Mouse (Mus musculus) induced T-regulatory cell, adult 2 months (primary cell): ENCODE measurements around the gene Kat2a.

Experiments used
- DNase-seq: peaks from one replicate; pipeline ENCODE4 v3.0.0-alpha.2; 2012; ENCODE audit warnings: low read depth

The Kat2a gene

DNA sequence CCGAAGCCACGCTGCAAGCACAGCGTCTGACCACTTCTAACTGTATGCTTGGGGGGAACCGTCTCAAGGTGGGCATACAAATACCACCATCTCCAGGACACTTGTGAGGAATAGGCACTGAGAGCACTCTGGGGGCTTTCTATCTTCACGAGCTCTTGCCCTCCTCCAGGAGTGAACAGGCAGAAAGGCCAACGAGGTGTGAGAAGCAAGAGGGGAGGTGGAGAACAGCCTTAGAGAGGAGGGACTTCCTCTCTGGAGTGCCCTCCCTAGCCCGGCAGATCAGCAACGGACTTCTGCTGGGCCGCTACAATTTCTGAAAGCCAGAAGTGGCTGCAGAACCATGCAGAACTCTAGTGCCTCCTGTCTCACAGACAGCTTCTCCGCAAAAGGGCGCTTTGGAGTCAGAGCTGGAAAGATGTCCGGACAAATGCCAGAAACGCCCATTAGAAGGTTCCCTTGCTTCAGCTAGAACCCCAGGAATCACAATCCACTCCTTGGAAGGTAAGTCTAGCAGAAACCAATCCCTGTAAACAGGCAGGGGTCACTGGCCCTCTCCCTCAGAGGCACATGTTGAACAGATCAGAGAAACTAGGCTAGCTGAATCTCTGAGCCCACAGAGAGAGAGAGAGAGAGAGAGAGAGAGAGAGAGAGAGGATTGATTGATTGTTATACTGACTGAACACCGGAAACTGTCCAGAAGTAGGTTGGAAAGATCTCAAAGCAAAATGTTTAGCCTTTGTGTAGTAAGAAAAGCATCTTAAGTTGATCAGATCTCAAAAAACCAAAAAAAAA is 23.9 kb upstream of the Kat2a start:
- peak; percentile 62 for DNase-seq

- peak; percentile 83 for DNase-seq
These were observed 23.0 kb upstream of the Kat2a start for GRCm38 (mm10) chr11:100735134-100735865.

- no peak for DNase-seq
These were observed 18.4 kb upstream of the Kat2a start for GRCm38 (mm10) chr11:100730477-100731205.

DNA sequence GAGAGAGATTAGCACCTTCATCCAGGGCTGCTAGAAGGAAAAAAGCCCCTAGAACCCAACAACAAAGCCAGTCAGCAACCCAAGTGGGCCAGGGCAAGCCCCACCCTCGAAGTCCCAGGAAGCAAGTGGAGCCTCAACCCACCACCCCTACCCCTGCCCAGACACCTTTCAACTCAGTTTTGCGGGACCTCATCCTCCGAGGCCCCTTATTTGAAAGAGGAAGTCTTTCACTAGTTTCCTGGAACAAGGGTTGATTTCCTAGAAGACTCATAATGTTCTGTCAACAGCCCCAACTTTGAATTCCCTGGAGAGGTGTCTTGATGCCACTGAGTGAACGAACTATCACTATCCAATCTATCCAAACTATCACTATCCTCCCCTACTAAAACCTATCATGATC is 17.7 kb upstream of the Kat2a start:
- DNase-seq: peak; percentile 39

GRCm38 (mm10) chr11:100728601-100729000 is 16.3 kb upstream of the Kat2a start:
- DNase-seq: no peak

DNA sequence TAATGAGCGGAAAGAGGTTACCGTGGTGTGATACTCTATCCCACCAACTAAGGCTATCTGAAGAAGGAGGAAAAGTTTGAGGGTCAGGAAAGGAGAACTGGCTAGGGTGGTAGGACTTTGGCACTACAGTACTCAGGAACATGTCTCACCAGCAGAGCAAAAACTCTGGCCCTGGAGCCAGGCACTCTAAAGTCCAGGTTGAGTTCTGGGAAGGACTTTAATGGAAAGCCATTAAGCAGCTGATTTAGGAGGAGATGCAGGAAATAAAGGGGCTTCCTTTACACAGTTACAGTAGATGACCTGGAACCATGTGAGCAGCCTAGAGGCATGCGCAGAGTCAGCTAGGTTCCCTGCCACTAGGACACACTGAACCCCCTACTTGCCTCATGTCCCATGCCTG is 14.9 kb upstream of the Kat2a start:
- DNase-seq: no peak

GRCm38 (mm10) chr11:100724919-100725512 is 12.8 kb upstream of the Kat2a start:
- DNase-seq: no peak

- DNase-seq: no peak
These were observed 10.3 kb upstream of the Kat2a start for GRCm38 (mm10) chr11:100722493-100723028.

DNA sequence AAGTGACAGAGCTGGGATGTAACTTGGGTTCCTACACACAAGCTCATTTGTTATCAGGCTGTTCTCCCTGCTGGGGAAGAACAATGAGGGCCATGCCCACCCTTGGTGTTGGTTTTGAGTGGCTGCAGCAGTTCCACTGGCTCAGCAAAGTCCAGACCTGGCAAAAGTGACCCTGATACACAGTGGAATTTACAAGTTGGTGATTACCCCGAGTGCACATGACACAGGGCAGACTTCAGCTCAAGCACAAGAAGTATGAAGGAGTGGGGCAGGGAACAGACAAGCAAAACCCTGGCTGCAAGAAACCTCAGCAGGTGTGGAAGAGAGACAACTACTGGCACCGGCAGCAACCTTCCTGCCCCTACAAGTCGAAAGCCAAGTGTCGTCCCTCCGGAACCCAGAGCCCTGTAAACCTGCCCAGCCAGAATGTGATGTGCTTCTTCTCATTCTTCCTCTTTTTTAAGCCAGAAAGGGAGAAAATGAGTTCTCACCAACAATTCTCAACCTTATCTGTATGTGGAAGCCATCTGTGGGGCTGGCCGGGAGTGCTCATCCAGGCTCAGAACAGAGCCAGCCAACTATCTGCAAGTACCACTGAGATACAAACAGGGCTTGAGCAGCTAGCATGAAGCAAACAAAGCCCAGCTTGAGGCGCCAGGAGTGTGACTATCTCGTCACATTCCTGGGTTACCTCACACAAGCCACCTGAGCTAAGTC is 9.7 kb upstream of the Kat2a start:
- DNase-seq: no peak

DNA sequence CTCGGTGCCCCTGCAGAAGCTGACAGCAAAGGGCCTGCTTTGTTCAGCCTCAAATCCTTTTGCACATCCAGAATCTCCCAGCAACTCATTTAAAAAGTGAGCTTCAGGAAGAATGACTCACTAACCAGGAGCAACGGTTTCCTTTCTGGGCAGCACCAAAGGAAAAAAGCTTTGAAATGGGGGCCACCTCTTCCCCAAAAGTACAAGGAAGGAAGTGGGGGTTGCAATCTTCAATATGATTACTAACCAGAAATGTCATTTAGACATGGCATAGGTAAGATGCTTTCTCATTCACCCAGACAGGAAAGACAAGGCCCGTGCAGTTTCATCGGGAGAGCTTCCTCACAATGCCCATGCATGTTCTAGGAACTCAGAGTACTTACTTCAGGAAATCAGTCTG is 9.0 kb upstream of the Kat2a start:
- DNase-seq: no peak

GRCm38 (mm10) chr11:100720345-100720744 is 8.1 kb upstream of the Kat2a start:
- no peak for DNase-seq

DNA sequence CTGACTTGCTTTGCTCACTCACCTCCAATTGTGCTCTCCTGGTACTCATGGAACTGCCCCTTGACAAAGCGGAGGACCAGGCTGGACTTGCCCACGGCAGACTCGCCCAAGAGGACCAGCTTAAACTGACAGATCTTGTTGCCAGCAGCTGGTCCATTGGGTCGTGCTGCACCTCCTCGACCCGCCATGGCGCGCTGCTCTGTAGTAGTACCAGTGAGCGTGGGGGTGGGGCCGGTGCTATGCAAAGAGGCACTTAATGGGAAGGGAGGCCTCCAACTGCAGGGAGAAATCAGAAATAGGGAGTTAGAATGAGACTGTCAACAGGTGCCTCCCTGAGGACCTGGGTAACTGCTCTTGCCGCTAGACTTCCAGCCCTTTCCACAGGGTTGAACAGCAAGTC is 7.6 kb upstream of the Kat2a start:
- DNase-seq: no peak

- no peak for DNase-seq
These were observed 7.0 kb upstream of the Kat2a start for GRCm38 (mm10) chr11:100719312-100719711.

GRCm38 (mm10) chr11:100718866-100719265 is 6.6 kb upstream of the Kat2a start:
- DNase-seq: no peak

DNA sequence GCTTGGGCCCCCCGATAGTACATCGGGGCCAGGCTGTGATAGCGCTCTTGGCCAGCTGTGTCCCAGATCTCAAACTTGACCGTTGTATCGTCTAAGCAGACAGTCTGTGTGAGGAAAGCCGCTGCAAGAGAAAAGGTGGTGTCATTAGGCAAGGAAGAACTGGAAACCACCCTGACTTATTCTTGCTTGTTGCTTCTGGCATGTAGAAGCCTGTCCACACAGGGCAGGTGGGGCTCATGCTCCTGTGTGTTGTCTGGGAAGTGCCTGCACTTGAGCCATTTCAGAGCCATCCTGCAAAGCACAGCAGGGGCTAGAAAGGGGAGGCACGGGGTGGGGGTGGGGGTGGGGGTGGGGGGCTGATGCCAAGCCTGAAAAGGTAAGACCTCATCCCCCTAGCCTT is 6.2 kb upstream of the Kat2a start:
- DNase-seq: no peak

GRCm38 (mm10) chr11:100716649-100717048 is 4.4 kb upstream of the Kat2a start:
- DNase-seq: no peak

DNA sequence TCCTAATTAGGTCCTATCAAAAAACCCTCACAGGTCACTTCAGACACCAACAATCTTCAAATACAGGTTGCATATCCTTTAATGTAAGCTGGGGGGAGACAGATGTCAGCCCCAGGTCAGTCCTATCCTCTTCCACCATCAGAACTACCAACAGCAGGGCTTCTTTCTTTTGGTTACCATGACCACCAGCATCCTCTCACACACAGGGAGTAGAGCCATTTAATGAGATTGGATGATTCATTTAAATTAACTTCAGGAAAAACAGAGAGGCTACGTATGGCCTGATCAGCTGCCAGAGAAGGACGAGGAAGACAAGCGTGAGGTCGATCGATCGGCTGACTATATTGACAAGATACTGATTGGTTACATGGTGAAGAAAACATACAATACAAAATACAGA is 2.7 kb upstream of the Kat2a start:
- DNase-seq: no peak

DNA sequence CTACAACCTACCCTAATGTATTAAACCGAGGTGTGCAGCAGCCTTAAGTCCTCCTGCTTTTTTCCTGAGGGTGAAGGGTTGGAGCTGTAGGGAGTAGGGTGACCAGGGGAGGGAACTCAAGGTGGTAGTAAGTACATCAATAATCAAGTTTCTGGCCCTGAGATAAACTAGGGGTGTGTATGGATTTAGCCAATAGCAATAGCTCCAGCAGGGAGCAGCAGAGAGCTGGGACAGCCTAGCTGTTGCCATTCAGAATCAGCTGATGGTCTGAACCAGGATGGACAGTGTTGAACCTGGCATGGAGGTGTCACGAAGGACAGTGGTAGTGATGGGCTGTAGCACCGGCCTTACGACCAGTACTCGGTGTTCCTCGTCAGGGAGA is 2.3 kb upstream of the Kat2a start:
- DNase-seq: peak; percentile 87

- peak; percentile 88 for DNase-seq
These were observed 1.7 kb upstream of the Kat2a start, which contains the start of gene Hspb9 for GRCm38 (mm10) chr11:100713735-100714533. Gene Hspb9 (plus strand): TSS chr11:100713850.

- no peak for DNase-seq
These were observed 909 bp upstream of the Kat2a start for GRCm38 (mm10) chr11:100713174-100713573.

- no peak for DNase-seq
These were observed 1.3 kb downstream of the Kat2a start for GRCm38 (mm10) chr11:100710977-100711376.
